Mouse (Mus musculus) mesoderm, embryonic 11.5 days (tissue): ENCODE data around the gene Mical2.

ENCODE experiments used
- DNase-seq: peaks from one replicate; pipeline ENCODE4 v3.0.0-alpha.2; 2012; ENCODE audit warnings: low read depth, low spot score

The Mical2 gene

GRCm38 (mm10) chr7:112454380-112454779 is 228.7 kb downstream of the Mical2 start:
- DNase-seq: no peak

DNA sequence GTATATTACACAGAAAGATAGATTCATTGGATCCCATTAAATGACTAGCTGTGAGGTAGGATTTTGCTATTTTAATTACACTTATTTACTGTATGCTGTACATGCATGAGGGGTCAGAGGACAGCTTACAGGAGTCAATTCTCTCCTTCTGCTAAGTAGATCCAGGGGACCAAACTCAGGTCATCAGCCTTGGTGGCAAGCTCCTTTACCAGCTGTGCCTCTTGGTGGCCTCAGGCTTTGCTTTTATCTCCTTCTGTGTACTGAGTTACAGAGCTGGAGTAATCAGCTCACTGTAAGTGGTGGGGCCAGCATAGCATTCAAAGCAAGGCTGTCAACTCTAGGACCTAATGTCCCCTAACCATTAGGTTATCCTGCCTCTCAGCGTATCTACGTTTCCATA is 229.3 kb downstream of the Mical2 start:
- no peak for DNase-seq

DNA sequence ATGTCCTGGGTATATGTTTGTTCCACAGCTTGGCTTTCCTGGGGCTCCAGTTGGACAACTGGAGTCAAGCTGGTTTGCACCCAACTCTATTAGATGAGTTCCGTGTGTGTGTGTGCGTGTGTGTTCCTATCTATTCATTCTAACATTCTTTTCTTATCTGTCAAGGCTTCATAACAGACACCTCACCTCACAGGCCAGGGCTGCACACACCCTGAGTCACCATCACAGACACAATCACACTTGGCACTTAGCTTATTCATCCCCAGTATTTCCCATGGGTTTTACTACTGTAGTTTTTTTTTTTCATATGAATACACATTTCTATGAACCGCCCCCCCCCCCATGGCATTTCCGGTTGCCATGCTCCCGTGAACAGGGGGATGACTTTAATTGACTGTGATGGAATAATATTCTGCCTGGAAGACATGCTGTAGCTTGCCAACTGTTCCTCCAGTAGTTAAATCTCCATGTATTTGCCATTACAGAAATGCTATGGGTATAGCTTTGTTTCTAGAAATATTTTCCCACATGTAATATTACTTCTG is 230.0 kb downstream of the Mical2 start:
- no peak for DNase-seq

DNA sequence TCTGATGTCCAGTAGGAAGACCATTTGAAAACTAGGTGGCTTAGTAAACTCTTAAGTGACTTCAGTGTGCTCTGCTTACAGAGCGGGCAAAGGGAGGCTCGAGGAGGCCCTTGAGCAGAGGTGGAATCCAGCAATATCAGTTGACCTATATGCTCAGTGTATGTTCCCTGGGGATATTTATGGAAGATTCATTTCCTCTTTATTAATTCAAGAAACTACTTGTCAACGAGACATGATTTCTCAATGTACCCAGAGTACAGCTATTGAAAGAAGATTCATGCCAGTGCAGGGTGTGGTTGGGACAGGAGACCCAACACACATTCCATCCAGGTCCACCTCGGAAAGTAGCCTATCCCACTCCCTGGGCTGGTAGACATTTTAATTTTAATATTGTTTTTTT is 231.7 kb downstream of the Mical2 start:
- DNase-seq: no peak

GRCm38 (mm10) chr7:112457920-112458319 is 232.3 kb downstream of the Mical2 start:
- DNase-seq: no peak

DNA sequence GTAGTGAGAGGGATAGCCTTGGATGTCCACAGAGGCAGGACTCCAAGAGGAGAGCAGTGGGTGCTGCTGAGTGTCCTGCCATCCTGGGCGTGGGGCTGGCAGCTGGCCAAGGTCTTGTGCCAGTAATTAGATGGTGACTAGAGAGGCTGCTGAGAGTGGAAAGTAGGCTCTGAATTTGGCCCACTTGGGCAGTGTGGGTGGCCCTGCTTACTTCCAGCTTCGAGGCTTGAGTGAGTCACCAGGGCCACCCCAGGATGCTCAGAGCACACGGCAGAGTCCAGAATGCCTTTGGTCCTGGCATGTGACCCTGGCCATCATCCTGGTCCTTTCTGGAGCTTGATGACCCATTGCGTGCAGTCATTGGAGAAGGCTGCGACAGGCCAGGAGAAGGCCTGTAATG is 232.8 kb downstream of the Mical2 start:
- peak; percentile 30 for DNase-seq
